Mouse (Mus musculus): ENCODE results near the gene Nrxn2. TPM values are rescaled to one million over a fixed set of nuclear protein-coding genes. Genes with fewer than 3 reads are reported as not detected.
A peak's percentile ranks its signal among the peaks of the same experiment; 100 is the strongest.

Nrxn2 gene
- total and polyA plus RNA-seq, 2 experiments from 2014 or later: 49.4 to 256 TPM

- Histone ChIP-seq H3K4me2 (ENCODE audit: low read depth) (no peak overlapping the region), H3K9ac (no peak overlapping the region), H3K9me3 (ENCODE audit: low read length) (no peaks in the 10 kb centered on the region), H3K4me3 (ENCODE audit: low read depth, low read length) (no peak overlapping the region), H3K4me1 (ENCODE audit: insufficient read depth) (no peaks in the 10 kb centered on the region), H3K36me3 (ENCODE audit: insufficient read depth) (no peaks in the 10 kb centered on the region), H3K27ac (ENCODE audit: low read depth, low read length) (no peak overlapping the region), H3K27me3 (ENCODE audit: insufficient read depth, low read length) (no peaks in the 10 kb centered on the region)
- ATAC-seq: no peak
- DNase-seq: no peak
- no peak for TF ChIP-seq CTCF (IDR thresholded peaks at IDR 0.05; ENCODE audit: low read depth)
- WGBS: 79% methylated on average over 4 of the region's 4 CpGs
These were observed 121.1 kb downstream of the Nrxn2 start for GRCm38 (mm10) chr19:6539592-6539991.

GRCm38 (mm10) chr19:6540191-6540590, 121.7 kb downstream of the Nrxn2 start:
- ATAC-seq (no peak), DNase-seq (no peak)
- 60% methylated on average over 6 of the region's 6 CpGs for WGBS
- no peak for TF ChIP-seq CTCF (IDR thresholded peaks at IDR 0.05; ENCODE audit: low read depth)
- no peaks in the 10 kb centered on the region for H3K27me3 ChIP-seq (ENCODE audit: insufficient read depth, low read length)
- H3K4me3 ChIP-seq (ENCODE audit: low read depth, low read length): no peak overlapping the region
- H3K27ac ChIP-seq (ENCODE audit: low read depth, low read length): no peak overlapping the region
- no peak overlapping the region for H3K9ac ChIP-seq
- no peaks in the 10 kb centered on the region for H3K4me1 ChIP-seq (ENCODE audit: insufficient read depth)
- no peaks in the 10 kb centered on the region for H3K36me3 ChIP-seq (ENCODE audit: insufficient read depth)
- no peak overlapping the region for H3K4me2 ChIP-seq (ENCODE audit: low read depth)
- H3K9me3 ChIP-seq (ENCODE audit: low read length): no peaks in the 10 kb centered on the region

GRCm38 (mm10) chr19:6541521-6541920, 123.0 kb downstream of the Nrxn2 start:
- Histone ChIP-seq H3K27me3 (ENCODE audit: insufficient read depth, low read length) (no peaks in the 10 kb centered on the region), H3K36me3 (ENCODE audit: insufficient read depth) (no peaks in the 10 kb centered on the region), H3K4me3 (ENCODE audit: low read depth, low read length) (no peak overlapping the region), H3K9me3 (ENCODE audit: low read length) (no peaks in the 10 kb centered on the region), H3K27ac (ENCODE audit: low read depth, low read length) (no peak overlapping the region), H3K4me2 (ENCODE audit: low read depth) (no peak overlapping the region), H3K9ac (no peak overlapping the region), H3K4me1 (ENCODE audit: insufficient read depth) (no peaks in the 10 kb centered on the region)
- 92% methylated on average over 7 of the region's 7 CpGs for WGBS
- ATAC-seq: no peak
- DNase-seq: no peak
- no peak for TF ChIP-seq CTCF (IDR thresholded peaks at IDR 0.05; ENCODE audit: low read depth)

- no peak within 1 kb of the TSS for H3K4me3 ChIP-seq (ENCODE audit: low read depth, low read length)
- H3K36me3 ChIP-seq (ENCODE audit: insufficient read depth): no peaks in the 10 kb centered on the region
- no peak within 1 kb of the TSS for H3K27ac ChIP-seq (ENCODE audit: low read depth, low read length)
- TF ChIP-seq CTCF (IDR thresholded peaks at IDR 0.05; ENCODE audit: low read depth): no peak
- H3K9ac ChIP-seq: no peak within 1 kb of the TSS
- ATAC-seq (peak; percentile 58), DNase-seq (no peak)
- WGBS: 89% methylated on average over 16 of the region's 16 CpGs
- H3K4me1 ChIP-seq (ENCODE audit: insufficient read depth): no peaks in the 10 kb centered on the region
- no peaks in the 10 kb centered on the region for H3K9me3 ChIP-seq (ENCODE audit: low read length)
- H3K27me3 ChIP-seq (ENCODE audit: insufficient read depth, low read length): no peaks in the 10 kb centered on the region
- H3K4me2 ChIP-seq (ENCODE audit: low read depth): no peak within 1 kb of the TSS
These were observed 124.0 kb downstream of the Nrxn2 start, which contains the start of gene Slc22a12 for GRCm38 (mm10) chr19:6542367-6543034. Slc22a12 (minus strand) TSS chr19:6543032.

GRCm38 (mm10) chr19:6543035-6543383, 124.5 kb downstream of the Nrxn2 start:
- no peak for ATAC-seq
- Histone ChIP-seq H3K36me3 (ENCODE audit: insufficient read depth) (no peaks in the 10 kb centered on the region), H3K4me3 (ENCODE audit: low read depth, low read length) (no peak overlapping the region), H3K9me3 (ENCODE audit: low read length) (no peaks in the 10 kb centered on the region), H3K9ac (no peak overlapping the region), H3K27ac (ENCODE audit: low read depth, low read length) (no peak overlapping the region), H3K4me2 (ENCODE audit: low read depth) (no peak overlapping the region), H3K27me3 (ENCODE audit: insufficient read depth, low read length) (no peaks in the 10 kb centered on the region), H3K4me1 (ENCODE audit: insufficient read depth) (no peaks in the 10 kb centered on the region)
- DNase-seq: no peak
- TF ChIP-seq CTCF (IDR thresholded peaks at IDR 0.05; ENCODE audit: low read depth): no peak
- 93% methylated on average over 6 of the region's 6 CpGs for WGBS

GRCm38 (mm10) chr19:6543518-6543917, 125.0 kb downstream of the Nrxn2 start:
- TF ChIP-seq CTCF (IDR thresholded peaks at IDR 0.05; ENCODE audit: low read depth): no peak
- no peaks in the 10 kb centered on the region for H3K9me3 ChIP-seq (ENCODE audit: low read length)
- H3K4me1 ChIP-seq (ENCODE audit: insufficient read depth): 0 out of 2 replicates have a peak, but pooled peaks cover 4% of the 10 kb centered on the region
- ATAC-seq (no peak), DNase-seq (no peak)
- H3K9ac ChIP-seq: no peak overlapping the region
- 28% methylated on average over 7 of the region's 7 CpGs for WGBS
- H3K4me3 ChIP-seq (ENCODE audit: low read depth, low read length): no peak overlapping the region
- no peak overlapping the region for H3K4me2 ChIP-seq (ENCODE audit: low read depth)
- H3K27me3 ChIP-seq (ENCODE audit: insufficient read depth, low read length): no peaks in the 10 kb centered on the region
- no peak overlapping the region for H3K27ac ChIP-seq (ENCODE audit: low read depth, low read length)
- no peaks in the 10 kb centered on the region for H3K36me3 ChIP-seq (ENCODE audit: insufficient read depth)

GRCm38 (mm10) chr19:6544712-6545111, 126.2 kb downstream of the Nrxn2 start:
- DNase-seq: no peak
- H3K9ac ChIP-seq: no peak overlapping the region
- H3K27ac ChIP-seq (ENCODE audit: low read depth, low read length): no peak overlapping the region
- 87% methylated on average over 13 of the region's 13 CpGs for WGBS
- H3K36me3 ChIP-seq (ENCODE audit: insufficient read depth): no peaks in the 10 kb centered on the region
- H3K4me1 ChIP-seq (ENCODE audit: insufficient read depth): peaks cover 13% of the 10 kb centered on the region; the same call in 1 of the 2 replicates
- H3K4me2 ChIP-seq (ENCODE audit: low read depth): no peak overlapping the region
- H3K27me3 ChIP-seq (ENCODE audit: insufficient read depth, low read length): no peaks in the 10 kb centered on the region
- no peak overlapping the region for H3K4me3 ChIP-seq (ENCODE audit: low read depth, low read length)
- ATAC-seq: no peak
- no peaks in the 10 kb centered on the region for H3K9me3 ChIP-seq (ENCODE audit: low read length)
- no peak for TF ChIP-seq CTCF (IDR thresholded peaks at IDR 0.05; ENCODE audit: low read depth)
